Mouse (Mus musculus): ENCODE data around the gene Lyl1.

GRCm38 (mm10) chr8:84686191-84687002 is 14.9 kb upstream of the Lyl1 start, which contains the start of gene Trmt1:
- TF ChIP-seq POLR2A (IDR thresholded peaks at IDR 0.05; ENCODE audit: low read depth, low read length) (no peak), CTCF (IDR thresholded peaks at IDR 0.05; ENCODE audit: extremely low read depth, insufficient read length, insufficient replicate concordance, low read depth, low read length) (no peak)
